Mouse (Mus musculus) retina, embryonic 14.5 days (tissue): ENCODE measurements around the gene Erf.
"Not testable (repeated sequence)": the region's sequence is repeated elsewhere in the genome, so short reads cannot be mapped to it uniquely, and the experiment has no call there.

Experiments used
- DNase-seq: peaks from one replicate; pipeline ENCODE4 v3.0.0-alpha.2; 2015; ENCODE audit warnings: low spot score

Erf gene

GRCm38 (mm10) chr7:25267301-25267750 lies 16.8 kb upstream of the Erf start, which contains the start of gene Cic:
TSS of gene Cic (plus strand) at chr7:25267704.
- peak; percentile 100 for DNase-seq

GRCm38 (mm10) chr7:25266180-25266962 lies 15.8 kb upstream of the Erf start:
- DNase-seq = no peak

- not testable (repeated sequence) for DNase-seq
These were observed 15.2 kb upstream of the Erf start for GRCm38 (mm10) chr7:25265743-25266142.

- DNase-seq = no peak
These were observed 13.7 kb upstream of the Erf start for GRCm38 (mm10) chr7:25263968-25264870.

GRCm38 (mm10) chr7:25261896-25262295 lies 11.3 kb upstream of the Erf start:
- no peak for DNase-seq

- DNase-seq = no peak
These were observed 1.3 kb upstream of the Erf start for GRCm38 (mm10) chr7:25251822-25252221.

- peak; percentile 62 for DNase-seq
These were observed 670 bp upstream of the Erf start for GRCm38 (mm10) chr7:25251071-25251791.

GRCm38 (mm10) chr7:25249314-25250140 lies 1.0 kb downstream of the Erf start:
- DNase-seq = peak; percentile 79

- no peak for DNase-seq
These were observed 1.7 kb downstream of the Erf start for GRCm38 (mm10) chr7:25248846-25249313.

- DNase-seq = peak; percentile 44
These were observed 2.4 kb downstream of the Erf start for GRCm38 (mm10) chr7:25248018-25248647.

GRCm38 (mm10) chr7:25247498-25247897 lies 3.1 kb downstream of the Erf start:
- DNase-seq = no peak

- DNase-seq = peak; percentile 15
These were observed 3.8 kb downstream of the Erf start for GRCm38 (mm10) chr7:25246759-25247137.

- no peak for DNase-seq
These were observed 4.3 kb downstream of the Erf start for GRCm38 (mm10) chr7:25246079-25246758.

GRCm38 (mm10) chr7:25244562-25245369 lies 5.8 kb downstream of the Erf start:
- no peak for DNase-seq

GRCm38 (mm10) chr7:25243361-25243760 lies 7.2 kb downstream of the Erf start:
- no peak for DNase-seq

- peak; percentile 73 for DNase-seq
These were observed 9.5 kb downstream of the Erf start for GRCm38 (mm10) chr7:25241062-25241461.

- DNase-seq = no peak
These were observed 9.9 kb downstream of the Erf start for GRCm38 (mm10) chr7:25240631-25241030.

- DNase-seq = peak; percentile 91
These were observed 11.5 kb downstream of the Erf start for GRCm38 (mm10) chr7:25238829-25239623.
